Comparison of ENCODE assay signal across 7 mouse cellular contexts in genomic region chr9:71128911-71129310, GRCm38 (mm10). TPM values are rescaled to one million over a fixed set of nuclear protein-coding genes. Genes with fewer than 3 reads are reported as not detected.
A peak's percentile ranks its signal among the peaks of the same experiment; 100 is the strongest.
DNase-seq lines count a peak whose midpoint lies in the region; TF ChIP-seq lines count a peak whose summit lies in the region.

No protein-coding gene starts in this region.

- DNase-seq in 416B (ENCODE audit: low read depth) = peak; percentile 91
- DNase-seq in c-Kit-positive CD71-positive TER-119-negative erythroid progenitor cells, embryonic 14.5 days (ENCODE audit: low read depth) = peak; percentile 71
- peak; percentile 65 for DNase-seq in gastrocnemius, adult 18-20 months (ENCODE audit: low spot score)
- DNase-seq in kidney, postnatal 4 days = peak; percentile 63 to 76
- peak; percentile 12 for DNase-seq in lung, adult 2 months
- DNase-seq in right cerebral cortex, postnatal 4 days = peak; percentile 45

- H3K27me3 ChIP-seq in E14TG2a.4 (ENCODE audit: insufficient read depth, low read length) = peaks cover 37% of the 10 kb centered on the region

- H3K9me3 ChIP-seq in E14TG2a.4 (ENCODE audit: low read length) = peaks cover 9% of the 10 kb centered on the region

- WGBS in lung, adult 2 months = 44% methylated on average over 5 of the region's 5 CpGs

- peak; percentile 68 for TF ChIP-seq CTCF in E14TG2a.4 (conservative IDR thresholded peaks at IDR 0.05; ENCODE audit: low read length)
- no peak for TF ChIP-seq CTCF in lung, adult 2 months (IDR thresholded peaks at IDR 0.05; ENCODE audit: insufficient read depth, low read length)

- no peak for TF ChIP-seq POLR2A in lung, adult 2 months (IDR thresholded peaks at IDR 0.05; ENCODE audit: borderline replicate concordance, extremely low read depth, low read depth, low read length)

- peaks cover 5% of the 10 kb centered on the region for H3K4me1 ChIP-seq in E14TG2a.4 (replicated peaks; ENCODE audit: low read depth, low read length)
- H3K4me1 ChIP-seq in lung, adult 2 months (ENCODE audit: control insufficient read depth, insufficient read depth, low read length) = no peaks in the 10 kb centered on the region

- H3K4me3 ChIP-seq in E14TG2a.4 (replicated peaks; ENCODE audit: low read length) = no peak overlapping the region
- H3K4me3 ChIP-seq in lung, adult 2 months (replicated peaks; ENCODE audit: extremely low read depth, low read depth, low read length) = no peak overlapping the region

- H3K36me3 ChIP-seq in E14TG2a.4 (ENCODE audit: insufficient read depth, low read length) = no peaks in the 10 kb centered on the region

RNA-seq across cellular contexts. Expression of gene Aqp9, which starts 39.6 kb away (rescaled TPM):
- under 1 TPM in 1 of 2 experiments, not detected in 1; 0.24 TPM for total RNA-seq in gastrocnemius, adult 18-20 months (2021)
- polyA plus RNA-seq in lung, adult 2 months (2012; rRNA removed) = 0.62 and 1.8 TPM in 2 replicates

Comparison
In these comparisons a context has a peak if more than half of its experiments do, and no peak if none do; other contexts are left out.
1. DNase-seq: peak in every context shown above with its lines; median percentile 91 in 416B; 71 in c-Kit-positive CD71-positive TER-119-negative erythroid progenitor cells, embryonic 14.5 days; 70 in kidney, postnatal 4 days; 65 in gastrocnemius, adult 18-20 months; 45 in right cerebral cortex, postnatal 4 days; 12 in lung, adult 2 months.